Mouse (Mus musculus) small intestine, adult 2 months (tissue): Measurements from ENCODE around the gene Tmem110.

Source experiments
- CTCF ChIP-seq: fragments of 200-500 bp; IDR thresholded peaks from 2 replicates; pipeline ENCODE4 v1.5.1; 2012; ENCODE audit warnings: low read depth, mild to moderate bottlenecking, control low read depth, inconsistent platforms, low read length, moderate library complexity, mixed read lengths; ENCODE audit not compliant: insufficient replicate concordance, insufficient read length; ENCODE audit errors: extremely low read depth
- POLR2A ChIP-seq: fragments of 200-500 bp; IDR thresholded peaks from 2 replicates; pipeline ENCODE4 v1.6.1; 2012; ENCODE audit warnings: low read depth, mild to moderate bottlenecking, control low read depth, inconsistent platforms, low read length, moderate library complexity

DNA sequence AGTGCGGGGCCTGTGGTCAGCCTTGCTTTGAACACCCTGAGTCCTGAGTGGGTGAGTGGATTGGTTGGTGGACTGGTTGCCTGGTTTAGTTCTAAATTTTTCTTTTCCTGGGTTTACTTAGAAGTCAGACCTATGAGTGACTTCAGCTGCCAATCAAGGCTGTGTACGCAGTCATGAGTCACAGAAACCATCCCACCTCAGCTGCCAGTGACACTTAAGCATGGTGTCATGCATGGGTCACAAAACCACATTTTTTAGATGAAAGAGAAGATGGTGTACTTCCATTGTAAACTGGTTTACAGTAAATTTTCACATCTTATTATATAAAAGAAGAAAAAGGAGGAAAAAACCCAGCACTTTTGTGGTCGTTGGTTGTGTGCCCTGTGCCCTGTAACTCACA is 52.4 kb downstream of the Tmem110 start:
- no peak for TF ChIP-seq CTCF
- TF ChIP-seq POLR2A: no peak
